Mouse (Mus musculus) CD4-positive, CD25-positive, alpha-beta regulatory T cell, adult 2 months (primary cell): ENCODE results near the gene Sema4d.
"Not testable (repeated sequence)": the region's sequence is repeated elsewhere in the genome, so short reads cannot be mapped to it uniquely, and the experiment has no call there.

Experiments used
- DNase-seq: peaks from one replicate; pipeline ENCODE4 v3.0.0-alpha.2; 2012; ENCODE audit warnings: low read depth, low spot score

The Sema4d gene

GRCm38 (mm10) chr13:51681634-51682033 is 111.9 kb downstream of the Sema4d start:
- no peak for DNase-seq

GRCm38 (mm10) chr13:51681076-51681475 is 112.5 kb downstream of the Sema4d start:
- no peak for DNase-seq

GRCm38 (mm10) chr13:51679332-51679731 is 114.2 kb downstream of the Sema4d start:
- no peak for DNase-seq

GRCm38 (mm10) chr13:51678687-51679086 is 114.9 kb downstream of the Sema4d start:
- no peak for DNase-seq

DNA sequence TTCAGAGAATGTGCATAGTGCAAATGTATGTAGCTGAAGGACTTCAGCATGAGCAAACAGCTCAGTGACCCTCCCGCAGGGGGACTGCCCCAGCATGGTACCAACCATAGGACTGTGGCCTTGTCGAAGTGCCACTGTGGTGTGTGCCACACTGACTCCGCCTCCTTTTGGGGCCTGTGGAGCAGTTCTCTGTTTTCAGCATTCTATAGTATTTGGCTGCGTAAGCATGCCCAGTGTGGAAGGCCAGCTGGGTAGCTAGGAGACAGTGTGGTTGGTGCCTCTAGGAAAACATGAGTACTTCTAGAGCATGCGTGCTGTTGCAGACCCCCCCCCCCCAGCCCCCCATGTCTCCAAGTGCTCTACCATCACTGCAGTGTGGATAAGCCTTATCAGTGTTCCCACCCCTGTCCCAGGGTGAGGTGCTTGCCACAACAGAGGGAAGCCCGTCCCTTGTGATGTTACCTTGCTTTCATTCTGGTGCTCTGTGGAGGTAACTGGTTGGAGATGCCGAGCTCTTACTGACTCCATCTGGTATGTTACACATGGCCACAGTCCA is 115.8 kb downstream of the Sema4d start:
- DNase-seq = no peak

DNA sequence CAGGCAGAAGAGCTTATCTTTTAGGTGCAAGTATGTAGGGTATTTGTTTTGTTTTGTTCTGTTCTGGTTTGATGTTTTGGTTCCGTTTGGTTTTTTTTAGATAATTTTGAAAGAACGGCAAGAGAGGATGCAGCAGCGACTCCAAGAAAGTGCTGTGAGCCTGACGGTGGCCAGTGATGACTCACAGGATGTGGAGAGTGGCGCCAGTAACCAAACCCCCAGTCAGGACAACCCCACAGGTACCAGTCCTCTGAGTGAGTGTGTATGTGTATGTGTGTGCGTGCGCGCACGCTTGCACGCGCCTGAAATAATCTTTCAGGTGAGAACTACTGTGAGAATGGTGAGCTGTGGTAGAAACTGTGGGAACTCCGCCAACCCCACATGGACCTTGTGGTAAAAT is 116.5 kb downstream of the Sema4d start:
- DNase-seq = peak; percentile 37

- peak; percentile 49 for DNase-seq
Measured at GRCm38 (mm10) chr13:51676641-51677040, 116.9 kb downstream of the Sema4d start.

DNA sequence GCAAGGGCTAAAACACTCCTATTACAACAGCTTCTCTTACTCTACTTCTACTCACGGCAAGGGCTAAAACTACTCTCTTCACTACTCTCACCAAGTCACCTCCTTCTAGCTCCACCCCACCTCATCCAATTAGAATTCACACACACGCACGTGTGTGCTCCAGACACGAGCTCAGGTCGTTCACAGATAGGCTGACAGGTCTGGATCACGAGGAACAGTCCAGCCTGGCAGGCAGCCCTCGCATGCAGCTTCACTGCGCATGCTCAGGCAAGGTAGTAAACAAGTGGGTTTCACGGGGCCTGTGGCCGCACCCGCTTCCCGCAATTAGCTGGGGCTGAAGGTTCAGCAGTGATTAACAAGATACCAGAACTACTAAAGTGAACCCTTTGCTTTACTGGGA is 125.4 kb downstream of the Sema4d start:
- DNase-seq = not testable (repeated sequence)

- no peak for DNase-seq
Measured at GRCm38 (mm10) chr13:51663561-51663960, 130.0 kb downstream of the Sema4d start.

DNA sequence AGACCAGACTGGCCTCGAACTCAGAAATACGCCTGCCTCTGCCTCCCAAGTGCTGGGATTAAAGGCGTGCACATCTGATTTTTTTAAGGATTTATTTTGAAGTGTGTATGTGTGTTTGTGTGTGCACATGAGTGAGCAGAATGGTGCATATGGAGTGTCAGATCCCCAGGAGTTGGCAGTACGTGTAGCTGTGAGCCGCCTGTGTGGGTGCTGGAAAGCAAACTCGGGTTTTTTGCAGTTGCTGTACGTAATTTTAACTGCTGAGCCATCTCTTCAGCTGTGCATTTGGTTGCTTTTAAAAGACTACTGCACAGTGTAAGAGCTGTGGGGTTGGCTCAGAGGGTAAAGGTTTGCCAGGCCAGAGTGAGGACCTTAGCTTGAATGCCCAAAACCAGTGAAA is 134.0 kb downstream of the Sema4d start:
- DNase-seq = no peak

GRCm38 (mm10) chr13:51658094-51658493 is 135.5 kb downstream of the Sema4d start:
- DNase-seq = no peak

DNA sequence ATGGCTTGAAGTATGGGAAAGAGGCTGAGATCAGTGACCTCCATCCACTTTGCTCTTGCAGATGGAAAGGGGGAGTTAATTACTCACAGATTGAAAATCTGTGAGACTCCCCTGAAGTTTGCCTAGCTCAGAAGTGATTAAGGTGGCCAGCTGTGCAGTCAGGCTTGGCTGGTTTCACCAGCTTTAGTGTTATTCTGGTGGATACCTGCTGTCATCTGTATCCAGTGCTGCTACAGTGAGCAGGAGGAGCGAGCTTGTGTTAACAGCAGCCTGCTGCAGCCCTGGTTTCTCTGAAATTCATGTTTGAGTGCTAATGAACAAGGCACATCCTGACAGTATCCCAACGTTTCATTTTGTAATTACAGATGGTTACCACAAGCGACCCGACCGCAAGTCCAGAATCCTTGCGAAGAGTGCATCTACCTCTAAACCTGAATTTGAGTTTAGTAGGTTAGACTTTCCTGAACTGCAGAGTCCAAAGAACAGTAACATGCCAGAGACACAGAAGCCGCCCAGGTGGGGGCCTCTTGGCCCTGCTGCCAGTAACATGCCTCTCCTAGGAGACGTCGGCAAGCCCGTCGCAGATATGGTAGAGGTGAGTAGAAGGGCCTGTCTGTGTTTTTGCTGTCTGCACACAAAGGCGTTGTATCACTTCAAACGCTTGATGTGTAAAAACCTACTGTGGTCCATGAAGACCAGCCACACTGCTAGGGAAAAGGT is 136.9 kb downstream of the Sema4d start:
- DNase-seq = no peak

GRCm38 (mm10) chr13:51653961-51654360 is 139.6 kb downstream of the Sema4d start:
- no peak for DNase-seq

DNA sequence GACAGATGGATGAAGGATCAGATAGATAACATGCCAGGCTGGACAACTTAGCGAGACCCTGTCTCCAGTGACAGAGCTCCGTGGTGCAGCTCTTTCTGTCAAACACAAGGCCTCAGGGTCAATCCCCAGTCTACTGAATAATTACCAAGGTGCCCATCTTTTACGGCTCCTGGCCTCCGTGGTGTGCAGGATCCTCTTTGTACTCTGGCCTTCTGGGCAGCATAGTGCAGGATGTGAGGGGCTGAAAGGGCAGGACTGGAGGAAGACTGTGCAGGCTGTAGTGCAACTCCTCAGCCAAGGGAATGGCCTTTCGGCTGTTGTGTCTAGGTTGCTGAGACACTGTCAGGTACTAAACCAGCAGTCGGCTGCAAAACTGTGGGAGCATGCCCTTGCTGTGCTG is 140.4 kb downstream of the Sema4d start:
- no peak for DNase-seq

DNA sequence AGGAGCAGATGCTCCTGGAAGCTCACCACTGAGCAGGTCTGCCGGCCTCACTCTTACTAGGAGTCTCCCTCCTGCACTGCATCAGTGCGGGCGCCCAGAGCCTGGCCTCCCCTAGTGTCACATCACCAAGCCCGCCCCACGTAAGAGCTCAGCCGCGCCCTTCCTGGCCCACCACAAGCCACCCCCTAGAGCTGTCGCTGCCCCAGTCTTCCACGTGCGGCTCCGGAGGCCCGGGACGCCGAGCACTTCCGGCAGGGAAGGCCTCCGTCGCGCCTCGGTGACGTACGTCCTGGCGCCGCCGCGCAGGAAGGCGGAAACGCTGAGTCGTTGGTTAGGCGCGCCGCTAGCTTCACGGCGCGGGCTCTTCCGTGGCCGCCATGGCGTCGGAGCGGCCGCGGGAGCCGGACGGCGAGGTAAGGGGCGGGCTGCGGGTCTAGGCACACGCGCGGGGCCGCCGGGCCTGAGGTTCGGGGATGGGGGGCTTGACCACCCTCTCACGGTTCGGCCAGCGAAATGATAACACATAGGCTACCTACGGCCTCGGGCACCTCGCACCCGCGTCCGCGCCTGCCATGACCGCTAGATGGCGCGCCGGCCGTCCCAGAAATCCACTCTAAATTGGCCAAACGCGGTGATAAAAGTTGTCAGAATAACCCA is 142.0 kb downstream of the Sema4d start, which contains the start of gene Secisbp2:
Gene Secisbp2, plus strand, starts transcription at position 290 of the 657 bp plus-strand sequence.
- peak; percentile 97 for DNase-seq

- no peak for DNase-seq
Measured at GRCm38 (mm10) chr13:51649740-51650139, 143.8 kb downstream of the Sema4d start.

DNA sequence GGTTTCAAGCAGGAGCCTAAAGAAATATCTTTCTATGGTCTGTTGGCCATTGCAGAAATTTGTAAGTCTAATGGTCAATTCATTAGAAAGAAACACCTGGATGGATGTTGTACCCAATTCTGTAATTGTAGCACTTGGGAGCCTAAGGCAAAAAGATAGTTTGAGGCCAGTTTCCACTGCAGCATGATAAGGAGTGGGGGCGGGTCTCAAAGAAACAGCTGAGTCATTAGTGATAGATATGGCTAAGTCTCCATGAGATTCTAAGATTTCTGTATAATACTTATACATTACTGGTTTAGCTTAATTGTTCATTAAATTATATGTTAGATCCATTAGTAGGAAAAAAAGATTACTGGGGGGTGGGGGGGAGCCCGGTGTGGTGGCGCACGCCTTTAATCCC is 145.3 kb downstream of the Sema4d start:
- DNase-seq = no peak

DNA sequence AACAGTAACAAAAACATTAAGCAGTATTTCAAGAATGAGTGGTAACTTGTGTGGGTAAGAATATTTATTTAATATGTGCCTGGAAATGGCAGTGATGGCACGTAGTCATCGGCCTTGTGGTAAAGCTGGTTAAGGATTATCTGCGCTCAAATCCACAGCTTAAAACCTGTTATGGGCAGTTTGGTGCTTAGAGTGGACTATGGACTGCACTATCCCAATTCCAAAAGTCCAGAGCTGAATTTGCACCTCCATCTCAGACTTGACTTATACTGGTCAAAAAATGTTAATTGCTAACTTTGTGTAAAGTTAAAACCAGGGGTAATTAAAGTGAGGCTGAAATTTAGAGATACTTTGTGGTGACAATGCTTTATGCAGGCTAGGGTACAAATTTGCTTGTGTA is 145.8 kb downstream of the Sema4d start:
- DNase-seq = no peak

- DNase-seq = no peak
Measured at GRCm38 (mm10) chr13:51646362-51647027, 147.1 kb downstream of the Sema4d start.

DNA sequence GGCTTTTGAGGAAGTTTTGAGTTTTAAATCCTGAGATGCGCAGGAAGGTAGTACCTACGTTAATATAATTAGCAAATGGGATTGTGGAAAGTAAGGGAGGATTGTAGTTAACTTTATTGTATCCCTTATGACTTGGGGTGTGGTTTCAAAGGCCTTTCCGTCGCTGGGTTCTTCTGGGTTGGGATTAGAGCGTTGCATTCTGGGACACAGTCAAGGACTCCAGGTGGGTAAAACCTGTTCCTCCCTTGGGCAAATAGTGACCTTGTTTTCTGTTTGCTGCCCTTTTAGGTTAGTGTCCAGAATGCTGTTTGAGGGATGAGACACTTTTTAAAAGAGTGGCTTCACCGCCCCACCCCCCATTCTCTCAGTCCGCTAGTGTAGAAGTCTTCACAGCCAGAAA is 147.7 kb downstream of the Sema4d start:
- DNase-seq = peak; percentile 47

GRCm38 (mm10) chr13:51644829-51645789 is 148.4 kb downstream of the Sema4d start, which contains the start of gene Cks2:
Gene Cks2 (plus strand): TSS chr13:51645232.
- DNase-seq = peak; percentile 99
